Mouse (Mus musculus) embryonic facial prominence, embryonic 11.5 days (tissue): ENCODE results near the gene Ank3. TPM values are rescaled to one million over a fixed set of nuclear protein-coding genes. Genes with fewer than 3 reads are reported as not detected.

Experiments
- ATAC-seq: fragments of 200-750 bp; cut with Nextera tagmentation; replicated peaks from 2 replicates; pipeline ENCODE4 v1.8.0; 2017; ENCODE audit warnings: low read depth; ENCODE audit not compliant: insufficient number of reproducible peaks, low FRiP score, low TSS enrichment
- DNase-seq: peaks from one replicate; pipeline ENCODE4 v3.0.0-alpha.2; 2015; ENCODE audit warnings: low spot score
- H3K27ac ChIP-seq: fragments of 300-500 bp; sonication (generic); replicated peaks from 2 replicates; pipeline ENCODE4 v1.5.1; 2014; ENCODE audit warnings: mild to moderate bottlenecking, low read depth, low read length, control low read depth
- H3K27me3 ChIP-seq: fragments of 300-500 bp; sonication (generic); 2 replicates; pipeline ENCODE4 v1.6.1; 2014; ENCODE audit warnings: mild to moderate bottlenecking, low read length, moderate library complexity, mixed read lengths; ENCODE audit not compliant: control insufficient read depth, insufficient read depth
- H3K36me3 ChIP-seq: fragments of 300-500 bp; sonication (generic); replicated peaks from 2 replicates; pipeline ENCODE4 v1.6.1; 2014; ENCODE audit warnings: low read depth, mild to moderate bottlenecking, low read length, moderate library complexity, mixed read lengths; ENCODE audit not compliant: control insufficient read depth, insufficient read depth
- H3K4me1 ChIP-seq: fragments of 300-500 bp; sonication (generic); 2 replicates; pipeline ENCODE4 v1.6.1; 2014; ENCODE audit warnings: low read length, mixed read lengths; ENCODE audit not compliant: control insufficient read depth, insufficient read depth
- H3K4me2 ChIP-seq: fragments of 300-500 bp; sonication (generic); 2 replicates; pipeline ENCODE4 v1.6.1; 2014; ENCODE audit warnings: low read depth, mild to moderate bottlenecking, control low read depth, low read length, moderate library complexity
- H3K4me3 ChIP-seq: fragments of 300-500 bp; sonication (generic); 2 replicates; pipeline ENCODE4 v1.5.1; 2014; ENCODE audit warnings: low read depth, low read length, control low read depth
- H3K9ac ChIP-seq: fragments of 300-500 bp; sonication (generic); replicated peaks from 2 replicates; pipeline ENCODE4 v1.6.1; 2014; ENCODE audit warnings: mild to moderate bottlenecking, control low read depth, low read length
- H3K9me3 ChIP-seq: fragments of 300-500 bp; sonication (generic); replicated peaks from 2 replicates; pipeline ENCODE4 v1.6.1; 2016; ENCODE audit warnings: mild to moderate bottlenecking, low read length, inconsistent platforms, mixed read lengths; ENCODE audit not compliant: control insufficient read depth
- WGBS: fragments of 180-500 bp; shearing (Covaris S2); extraction: QIAGEN DNeasy Blood & Tissue Kit; methylation state at CpG from one replicate; pipeline ENCODE4 v1.1.7; 2014; 5-methylcytosine and 5-hydroxymethylcytosine counted together
- polyA plus RNA-seq: library from polyadenylated mRNA; unstranded; fragments of >200 nt; fragmentation: Nextera tagmentation; extraction: Ambion mirVana; gene quantifications from 2 replicates; pipeline ENCODE4 v1.2.1, GENCODE M21; 2014

Ank3 gene
- polyA plus RNA-seq, 1 experiment from 2014 or later = 32.5 TPM

- 23% methylated on average over 7 of the region's 7 CpGs for WGBS
- no peak overlapping the region for H3K4me3 ChIP-seq
- H3K9ac ChIP-seq = no peak overlapping the region
- peak; percentile 26 for DNase-seq
- H3K27me3 ChIP-seq = no peaks in the 10 kb centered on the region
- no peaks in the 10 kb centered on the region; the same call in 1 of the 2 replicates for H3K4me1 ChIP-seq
- ATAC-seq = no peak; the same call in 1 of the 2 replicates
- H3K9me3 ChIP-seq = no peaks in the 10 kb centered on the region
- no peaks in the 10 kb centered on the region for H3K36me3 ChIP-seq
- no peak overlapping the region; the same call in 1 of the 2 replicates for H3K4me2 ChIP-seq
- H3K27ac ChIP-seq = no peak overlapping the region
Measured at GRCm38 (mm10) chr10:69785235-69785634, 386.7 kb downstream of the Ank3 start.

DNA sequence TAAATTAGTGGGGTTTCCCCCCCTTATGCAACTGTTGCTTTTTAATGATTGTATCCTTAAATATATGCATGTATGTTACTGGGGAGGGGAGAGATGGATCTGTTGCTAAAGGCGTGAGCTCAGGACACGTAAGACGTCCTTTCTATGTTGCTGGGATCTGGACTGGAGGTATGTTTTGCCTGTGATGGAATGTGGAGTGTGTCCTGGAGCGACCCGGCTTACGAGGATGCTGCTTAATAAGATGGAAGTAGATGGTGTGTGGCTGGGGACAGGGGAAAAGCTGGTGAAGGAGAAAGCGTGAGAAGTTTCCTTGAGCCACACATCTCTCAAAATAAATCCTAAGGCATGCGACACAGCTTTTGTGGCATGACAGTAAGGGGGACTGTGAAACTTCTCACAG lies 387.1 kb downstream of the Ank3 start:
- no peak overlapping the region for H3K9ac ChIP-seq
- 57% methylated on average over 8 of the region's 8 CpGs for WGBS
- DNase-seq = no peak
- no peak overlapping the region for H3K4me3 ChIP-seq
- no peaks in the 10 kb centered on the region for H3K9me3 ChIP-seq
- no peak for ATAC-seq
- no peaks in the 10 kb centered on the region for H3K27me3 ChIP-seq
- no peaks in the 10 kb centered on the region for H3K36me3 ChIP-seq
- no peaks in the 10 kb centered on the region; the same call in 1 of the 2 replicates for H3K4me1 ChIP-seq
- no peak overlapping the region for H3K4me2 ChIP-seq
- no peak overlapping the region for H3K27ac ChIP-seq

GRCm38 (mm10) chr10:69786220-69786993 lies 387.8 kb downstream of the Ank3 start:
- WGBS = 36% methylated on average over 13 of the region's 13 CpGs
- DNase-seq (peak; percentile 64), ATAC-seq (no peak)
- Histone ChIP-seq H3K9ac (no peak overlapping the region), H3K36me3 (no peaks in the 10 kb centered on the region), H3K27me3 (no peaks in the 10 kb centered on the region), H3K4me2 (peak overlapping the region; percentile 10; the same call in 1 of the 2 replicates), H3K27ac (no peak overlapping the region), H3K9me3 (no peaks in the 10 kb centered on the region), H3K4me3 (no peak overlapping the region), H3K4me1 (no peaks in the 10 kb centered on the region; the same call in 1 of the 2 replicates)

DNA sequence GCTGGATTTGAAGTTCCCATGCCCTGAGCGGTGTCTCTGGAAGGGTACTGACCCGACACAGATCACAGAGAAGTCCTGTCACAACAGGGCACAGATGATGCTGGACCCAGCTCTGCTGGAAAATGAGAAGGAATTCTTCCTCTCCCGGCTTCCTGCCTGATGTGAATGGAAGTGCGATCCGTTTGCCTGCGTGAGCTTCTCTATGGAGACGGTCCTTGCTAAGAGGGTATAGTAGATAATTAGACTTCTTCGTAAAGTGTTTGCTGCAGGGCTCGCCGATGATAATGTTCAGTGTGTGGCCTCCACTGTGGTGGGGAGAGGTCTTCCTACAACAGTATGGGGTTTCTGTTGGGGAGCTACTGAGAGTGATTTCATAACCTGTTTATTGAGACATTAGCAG lies 388.8 kb downstream of the Ank3 start:
- Histone ChIP-seq H3K36me3 (no peaks in the 10 kb centered on the region), H3K9me3 (no peaks in the 10 kb centered on the region), H3K4me3 (no peak overlapping the region), H3K27me3 (no peaks in the 10 kb centered on the region), H3K9ac (no peak overlapping the region), H3K4me1 (no peaks in the 10 kb centered on the region; the same call in 1 of the 2 replicates), H3K4me2 (peak overlapping the region; percentile 24), H3K27ac (no peak overlapping the region; the same call in 1 of the 2 replicates)
- DNase-seq (peak; percentile 33), ATAC-seq (0 out of 2 replicates have a peak, but pooled peaks have one; percentile 11)
- WGBS = 15% methylated on average over 10 of the region's 10 CpGs

DNA sequence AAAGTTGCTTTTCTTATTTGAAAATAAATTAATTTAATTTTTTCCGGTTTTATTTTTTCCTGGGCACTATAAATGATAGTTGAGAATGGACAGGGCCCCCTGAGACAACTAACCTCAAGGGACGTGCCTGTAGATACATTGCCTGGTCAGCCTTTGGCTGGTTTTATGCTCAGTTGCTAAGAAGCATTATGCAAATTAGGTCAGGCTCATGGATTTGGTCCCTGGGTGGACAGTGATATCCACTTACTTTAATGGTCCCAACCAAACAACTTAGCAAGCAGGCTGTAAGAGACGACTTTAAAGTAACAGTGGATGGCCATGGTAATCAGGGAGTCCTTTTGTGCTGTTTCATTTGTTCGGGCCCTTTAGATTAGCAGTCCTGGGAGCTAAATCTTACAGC lies 392.0 kb downstream of the Ank3 start:
- H3K36me3 ChIP-seq = no peaks in the 10 kb centered on the region
- WGBS = 72% methylated on average over 4 of the region's 4 CpGs
- H3K4me1 ChIP-seq = no peaks in the 10 kb centered on the region; the same call in 1 of the 2 replicates
- DNase-seq (no peak), ATAC-seq (no peak)
- no peaks in the 10 kb centered on the region for H3K27me3 ChIP-seq
- no peak overlapping the region for H3K4me2 ChIP-seq
- H3K9me3 ChIP-seq = no peaks in the 10 kb centered on the region
- H3K9ac ChIP-seq = no peak overlapping the region
- no peak overlapping the region for H3K27ac ChIP-seq
- H3K4me3 ChIP-seq = no peak overlapping the region

DNA sequence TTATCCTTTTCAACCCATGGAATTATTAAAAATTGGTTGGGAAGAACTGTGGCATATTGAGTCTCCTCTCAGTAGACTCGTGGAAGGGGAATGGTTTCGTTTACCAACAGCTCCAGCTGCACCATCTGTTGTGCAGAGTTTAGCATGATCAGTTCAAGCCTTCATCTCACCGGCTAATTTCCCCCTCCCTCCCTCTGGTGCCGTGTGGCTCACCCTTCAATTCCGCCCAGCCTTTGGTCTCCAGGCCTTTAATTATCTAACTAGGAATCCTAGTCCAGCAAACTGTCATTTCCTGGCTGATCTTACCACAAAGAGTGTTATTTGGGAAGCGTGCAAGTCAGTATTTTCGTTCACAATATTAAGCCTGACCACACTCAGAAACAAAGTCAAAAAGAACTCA lies 393.4 kb downstream of the Ank3 start:
- 44% methylated on average over 7 of the region's 7 CpGs for WGBS
- DNase-seq (peak; percentile 51), ATAC-seq (no peak)
- Histone ChIP-seq H3K4me1 (no peaks in the 10 kb centered on the region), H3K9me3 (no peaks in the 10 kb centered on the region), H3K27me3 (no peaks in the 10 kb centered on the region), H3K4me2 (no peak overlapping the region), H3K27ac (no peak overlapping the region), H3K36me3 (no peaks in the 10 kb centered on the region), H3K4me3 (no peak overlapping the region), H3K9ac (no peak overlapping the region)

DNA sequence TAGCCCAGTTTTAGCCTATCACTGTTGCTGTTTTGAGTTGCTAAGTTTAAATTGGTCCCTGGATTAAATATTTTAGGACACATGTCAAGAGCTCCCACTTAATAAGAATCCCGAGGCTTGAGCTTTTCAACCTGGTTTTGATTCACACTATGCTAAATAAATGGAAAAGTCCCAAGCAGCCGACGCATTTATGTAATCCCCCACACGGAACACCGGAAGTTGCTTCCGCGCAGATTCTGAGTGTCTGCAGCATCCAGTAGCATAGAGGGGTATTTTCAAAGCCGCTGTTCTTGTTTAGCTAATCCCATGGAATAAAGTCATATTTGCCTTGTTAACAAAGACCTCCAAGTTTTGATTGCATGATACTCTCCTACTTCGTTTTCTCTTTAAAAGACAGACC lies 393.8 kb downstream of the Ank3 start:
- Histone ChIP-seq H3K27ac (no peak overlapping the region), H3K9me3 (no peaks in the 10 kb centered on the region), H3K9ac (no peak overlapping the region), H3K4me3 (no peak overlapping the region), H3K4me2 (no peak overlapping the region), H3K27me3 (no peaks in the 10 kb centered on the region), H3K36me3 (no peaks in the 10 kb centered on the region), H3K4me1 (no peaks in the 10 kb centered on the region)
- ATAC-seq = no peak
- no peak for DNase-seq
- 79% methylated on average over 9 of the region's 9 CpGs for WGBS

GRCm38 (mm10) chr10:69793079-69793478 lies 394.5 kb downstream of the Ank3 start:
- no peaks in the 10 kb centered on the region for H3K27me3 ChIP-seq
- H3K4me3 ChIP-seq = no peak overlapping the region
- no peaks in the 10 kb centered on the region for H3K4me1 ChIP-seq
- no peaks in the 10 kb centered on the region for H3K9me3 ChIP-seq
- DNase-seq (peak; percentile 79), ATAC-seq (0 out of 2 replicates have a peak, but pooled peaks have one; percentile 29)
- H3K4me2 ChIP-seq = no peak overlapping the region
- no peak overlapping the region for H3K27ac ChIP-seq
- H3K9ac ChIP-seq = no peak overlapping the region
- H3K36me3 ChIP-seq = no peaks in the 10 kb centered on the region
- WGBS = 28% methylated on average over 9 of the region's 9 CpGs
